Comparison of ENCODE assay signal across 21 mouse cellular contexts in the genomic region with DNA sequence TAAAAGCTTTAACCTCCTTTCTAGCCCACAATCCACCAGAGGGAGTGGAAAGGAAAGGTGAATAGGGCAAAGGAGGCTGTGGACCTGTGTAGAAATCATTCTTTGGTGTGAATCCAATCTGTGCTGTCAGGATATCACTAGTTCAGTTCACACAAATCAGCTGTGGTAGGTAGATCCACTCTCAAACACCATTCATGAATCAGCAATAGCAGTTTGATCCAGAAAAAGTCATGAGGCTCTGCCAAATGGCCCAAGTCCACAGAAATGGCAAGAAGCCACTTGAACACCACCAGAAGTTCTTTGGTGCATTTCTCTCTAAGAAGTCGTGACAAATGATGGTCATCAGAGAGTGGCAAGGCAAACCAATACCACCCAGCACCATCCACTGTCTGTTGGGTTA.
"Had no signal": no experiment of that assay in that cellular context is flagged by ENCODE, and none has a peak within 500 bp of the region (broad histone marks: within the 10 kb centered on the region; RNA-seq: fewer than 3 reads in every experiment).

No protein-coding gene starts in this region.

- H3K27me3 ChIP-seq: heart, embryonic 13.5 days; heart, embryonic 15.5 days; hindbrain, embryonic 13.5 days; hindbrain, embryonic 15.5 days; kidney, embryonic 15.5 days; limb, embryonic 13.5 days; limb, embryonic 15.5 days; liver, embryonic 12.5 days had no signal

- H3K4me3 ChIP-seq: heart, adult 2 months; heart, embryonic 13.5 days; heart, embryonic 15.5 days; hindbrain, embryonic 13.5 days; hindbrain, embryonic 15.5 days; kidney, embryonic 15.5 days; limb, embryonic 13.5 days; limb, embryonic 15.5 days; liver, embryonic 12.5 days had no signal

- H3K4me1 ChIP-seq: heart, embryonic 13.5 days; heart, embryonic 15.5 days; hindbrain, embryonic 13.5 days; hindbrain, embryonic 15.5 days; kidney, embryonic 15.5 days; limb, embryonic 13.5 days; limb, embryonic 15.5 days; liver, embryonic 12.5 days had no signal

- H3K27ac ChIP-seq: heart, adult 2 months; heart, embryonic 13.5 days; heart, embryonic 15.5 days; hindbrain, embryonic 13.5 days; hindbrain, embryonic 15.5 days; hindbrain, postnatal 0 days; kidney, embryonic 15.5 days; kidney, postnatal 0 days; limb, embryonic 13.5 days; limb, embryonic 15.5 days; liver, embryonic 12.5 days; liver, embryonic 14.5 days had no signal

- DNase-seq: forebrain, postnatal 0 days; gastrocnemius, postnatal 14 days; gastrocnemius, postnatal 36 days; heart, adult 2 months; heart, postnatal 14 days; heart, postnatal 36 days; kidney, adult 11 months; layer of hippocampus, adult 9-11 months; layer of hippocampus, postnatal 36 days; left cerebral cortex, postnatal 4 days had no signal

- H3K36me3 ChIP-seq: heart, embryonic 13.5 days; heart, embryonic 15.5 days; hindbrain, embryonic 13.5 days; hindbrain, embryonic 15.5 days; kidney, embryonic 15.5 days; limb, embryonic 13.5 days; limb, embryonic 15.5 days; liver, embryonic 12.5 days had no signal

- H3K9ac ChIP-seq: forebrain, postnatal 0 days; heart, embryonic 13.5 days; heart, embryonic 15.5 days; hindbrain, embryonic 13.5 days; hindbrain, embryonic 15.5 days; kidney, embryonic 15.5 days; limb, embryonic 13.5 days; limb, embryonic 15.5 days; liver, embryonic 12.5 days; liver, embryonic 14.5 days had no signal
